Mouse (Mus musculus): ENCODE data around the gene Nkain4. TPM values are rescaled to one million over a fixed set of nuclear protein-coding genes. Genes with fewer than 3 reads are reported as not detected.

Gene Nkain4
- polyA plus RNA-seq, 1 experiment from 2014 or later = 82.7 TPM

GRCm38 (mm10) chr2:180893537-180894028 lies 60.9 kb downstream of the Nkain4 start:
- H3K9me3 ChIP-seq (replicated peaks; ENCODE audit: control insufficient read depth, low read length, poor library complexity, severe bottlenecking) = no peaks in the 10 kb centered on the region
- WGBS = 0% methylated on average over 43 of the region's 50 CpGs
- H3K27ac ChIP-seq (ENCODE audit: low read length) = peak overlapping the region; percentile 99
- H3K4me3 ChIP-seq (ENCODE audit: low read depth, low read length) = peak overlapping the region; percentile 84
- no peaks in the 10 kb centered on the region for H3K27me3 ChIP-seq (ENCODE audit: control insufficient read depth, insufficient read depth, low read depth, low read length)
- no peaks in the 10 kb centered on the region; the same call in 1 of the 2 replicates for H3K36me3 ChIP-seq (ENCODE audit: control insufficient read depth, insufficient read depth, low read length)
- peaks cover 51% of the 10 kb centered on the region for H3K4me1 ChIP-seq (ENCODE audit: control insufficient read depth, insufficient read depth, low read length)
- H3K9ac ChIP-seq (ENCODE audit: low read depth, low read length) = peak overlapping the region; percentile 98
- peak overlapping the region; percentile 73 for H3K4me2 ChIP-seq (ENCODE audit: low read length)
- ATAC-seq = peak; percentile 1; the same call in 1 of the 2 replicates

GRCm38 (mm10) chr2:180892841-180893521 lies 61.5 kb downstream of the Nkain4 start:
- Histone ChIP-seq H3K27me3 (ENCODE audit: control insufficient read depth, insufficient read depth, low read depth, low read length) (no peaks in the 10 kb centered on the region), H3K9me3 (replicated peaks; ENCODE audit: control insufficient read depth, low read length, poor library complexity, severe bottlenecking) (no peaks in the 10 kb centered on the region), H3K27ac (ENCODE audit: low read length) (peak overlapping the region; percentile 99), H3K4me1 (ENCODE audit: control insufficient read depth, insufficient read depth, low read length) (peaks cover 50% of the 10 kb centered on the region), H3K4me3 (ENCODE audit: low read depth, low read length) (peak overlapping the region; percentile 84), H3K9ac (ENCODE audit: low read depth, low read length) (peak overlapping the region; percentile 98), H3K36me3 (ENCODE audit: control insufficient read depth, insufficient read depth, low read length) (no peaks in the 10 kb centered on the region; the same call in 1 of the 2 replicates), H3K4me2 (ENCODE audit: low read length) (peak overlapping the region; percentile 73)
- 0% methylated on average over 92 of the region's 97 CpGs for WGBS
- peak; percentile 59 for ATAC-seq

GRCm38 (mm10) chr2:180891835-180892323 lies 62.6 kb downstream of the Nkain4 start:
- H3K4me3 ChIP-seq (ENCODE audit: low read depth, low read length) = peak overlapping the region; percentile 84
- peak overlapping the region; percentile 99 for H3K27ac ChIP-seq (ENCODE audit: low read length)
- WGBS = 4% methylated on average over 9 of the region's 9 CpGs
- H3K36me3 ChIP-seq (ENCODE audit: control insufficient read depth, insufficient read depth, low read length) = no peaks in the 10 kb centered on the region; the same call in 1 of the 2 replicates
- H3K4me1 ChIP-seq (ENCODE audit: control insufficient read depth, insufficient read depth, low read length) = peaks cover 44% of the 10 kb centered on the region
- H3K27me3 ChIP-seq (ENCODE audit: control insufficient read depth, insufficient read depth, low read depth, low read length) = no peaks in the 10 kb centered on the region
- H3K9me3 ChIP-seq (replicated peaks; ENCODE audit: control insufficient read depth, low read length, poor library complexity, severe bottlenecking) = no peaks in the 10 kb centered on the region
- H3K4me2 ChIP-seq (ENCODE audit: low read length) = peak overlapping the region; percentile 73
- peak overlapping the region; percentile 98 for H3K9ac ChIP-seq (ENCODE audit: low read depth, low read length)
- ATAC-seq = no peak

- H3K4me1 ChIP-seq (ENCODE audit: control insufficient read depth, insufficient read depth, low read length) = peaks cover 38% of the 10 kb centered on the region
- WGBS = under 1% methylated on average over 37 of the region's 37 CpGs
- no peak for ATAC-seq
These were observed 63.2 kb downstream of the Nkain4 start for GRCm38 (mm10) chr2:180891075-180891834.

GRCm38 (mm10) chr2:180890422-180891074 lies 64.0 kb downstream of the Nkain4 start:
- Histone ChIP-seq H3K4me2 (ENCODE audit: low read length) (peak overlapping the region; percentile 73), H3K4me3 (ENCODE audit: low read depth, low read length) (peak overlapping the region; percentile 84), H3K4me1 (ENCODE audit: control insufficient read depth, insufficient read depth, low read length) (peaks cover 30% of the 10 kb centered on the region), H3K27ac (ENCODE audit: low read length) (peak overlapping the region; percentile 99), H3K9ac (ENCODE audit: low read depth, low read length) (peak overlapping the region; percentile 98), H3K27me3 (ENCODE audit: control insufficient read depth, insufficient read depth, low read depth, low read length) (no peaks in the 10 kb centered on the region), H3K36me3 (ENCODE audit: control insufficient read depth, insufficient read depth, low read length) (no peaks in the 10 kb centered on the region; the same call in 1 of the 2 replicates), H3K9me3 (replicated peaks; ENCODE audit: control insufficient read depth, low read length, poor library complexity, severe bottlenecking) (no peaks in the 10 kb centered on the region)
- 2% methylated on average over 23 of the region's 29 CpGs for WGBS
- ATAC-seq = no peak

More at GRCm38 (mm10) chr2:180891075-180891834, 63.2 kb downstream of the Nkain4 start:
- Histone ChIP-seq H3K4me2 (ENCODE audit: low read length) (peak overlapping the region; percentile 73), H3K36me3 (ENCODE audit: control insufficient read depth, insufficient read depth, low read length) (no peaks in the 10 kb centered on the region; the same call in 1 of the 2 replicates), H3K9me3 (replicated peaks; ENCODE audit: control insufficient read depth, low read length, poor library complexity, severe bottlenecking) (no peaks in the 10 kb centered on the region), H3K27me3 (ENCODE audit: control insufficient read depth, insufficient read depth, low read depth, low read length) (no peaks in the 10 kb centered on the region), H3K4me3 (ENCODE audit: low read depth, low read length) (peak overlapping the region; percentile 84), H3K9ac (ENCODE audit: low read depth, low read length) (peak overlapping the region; percentile 98), H3K27ac (ENCODE audit: low read length) (peak overlapping the region; percentile 99)

- Histone ChIP-seq H3K27me3 (ENCODE audit: control insufficient read depth, insufficient read depth, low read depth, low read length) (no peaks in the 10 kb centered on the region), H3K4me3 (ENCODE audit: low read depth, low read length) (peak overlapping the region; percentile 84; the same call in 1 of the 2 replicates), H3K4me2 (ENCODE audit: low read length) (peak overlapping the region; percentile 73), H3K27ac (ENCODE audit: low read length) (peak overlapping the region; percentile 99), H3K9ac (ENCODE audit: low read depth, low read length) (peak overlapping the region; percentile 98; the same call in 1 of the 2 replicates), H3K4me1 (ENCODE audit: control insufficient read depth, insufficient read depth, low read length) (peaks cover 29% of the 10 kb centered on the region), H3K9me3 (replicated peaks; ENCODE audit: control insufficient read depth, low read length, poor library complexity, severe bottlenecking) (no peaks in the 10 kb centered on the region), H3K36me3 (ENCODE audit: control insufficient read depth, insufficient read depth, low read length) (no peaks in the 10 kb centered on the region)
- 10% methylated on average over 4 of the region's 4 CpGs for WGBS
- ATAC-seq = no peak
These were observed 64.6 kb downstream of the Nkain4 start for GRCm38 (mm10) chr2:180889921-180890280.

- H3K4me3 ChIP-seq (ENCODE audit: low read depth, low read length) = peak overlapping the region; percentile 26
These were observed 65.1 kb downstream of the Nkain4 start for GRCm38 (mm10) chr2:180889271-180889920.

GRCm38 (mm10) chr2:180885270-180885669 lies 69.2 kb downstream of the Nkain4 start:
- no peaks in the 10 kb centered on the region for H3K36me3 ChIP-seq (ENCODE audit: control insufficient read depth, insufficient read depth, low read length)
- H3K4me3 ChIP-seq (ENCODE audit: low read depth, low read length) = no peak overlapping the region
- no peak for ATAC-seq
- H3K4me1 ChIP-seq (ENCODE audit: control insufficient read depth, insufficient read depth, low read length) = peaks cover 33% of the 10 kb centered on the region
- no peak overlapping the region for H3K27ac ChIP-seq (ENCODE audit: low read length)
- H3K9me3 ChIP-seq (replicated peaks; ENCODE audit: control insufficient read depth, low read length, poor library complexity, severe bottlenecking) = no peaks in the 10 kb centered on the region
- WGBS = 79% methylated on average over 5 of the region's 5 CpGs
- H3K27me3 ChIP-seq (ENCODE audit: control insufficient read depth, insufficient read depth, low read depth, low read length) = no peaks in the 10 kb centered on the region
- H3K9ac ChIP-seq (ENCODE audit: low read depth, low read length) = no peak overlapping the region
- no peak overlapping the region for H3K4me2 ChIP-seq (ENCODE audit: low read length)

More at GRCm38 (mm10) chr2:180889271-180889920, 65.1 kb downstream of the Nkain4 start:
- H3K4me2 ChIP-seq (ENCODE audit: low read length) = peak overlapping the region; percentile 73
- peak overlapping the region; percentile 99 for H3K27ac ChIP-seq (ENCODE audit: low read length)
- WGBS = 7% methylated on average over 19 of the region's 19 CpGs
- peaks cover 29% of the 10 kb centered on the region for H3K4me1 ChIP-seq (ENCODE audit: control insufficient read depth, insufficient read depth, low read length)
- H3K9me3 ChIP-seq (replicated peaks; ENCODE audit: control insufficient read depth, low read length, poor library complexity, severe bottlenecking) = no peaks in the 10 kb centered on the region
- H3K36me3 ChIP-seq (ENCODE audit: control insufficient read depth, insufficient read depth, low read length) = no peaks in the 10 kb centered on the region
- no peak for ATAC-seq
- H3K9ac ChIP-seq (ENCODE audit: low read depth, low read length) = peak overlapping the region; percentile 50
- H3K27me3 ChIP-seq (ENCODE audit: control insufficient read depth, insufficient read depth, low read depth, low read length) = no peaks in the 10 kb centered on the region

All from midbrain, embryonic 16.5 days (tissue).